Mouse (Mus musculus): ENCODE data around the gene Duxf3.
"Not testable (repeated sequence)": the region's sequence is repeated elsewhere in the genome, so short reads cannot be mapped to it uniquely, and the experiment has no call there.

Duxf3 gene

DNA sequence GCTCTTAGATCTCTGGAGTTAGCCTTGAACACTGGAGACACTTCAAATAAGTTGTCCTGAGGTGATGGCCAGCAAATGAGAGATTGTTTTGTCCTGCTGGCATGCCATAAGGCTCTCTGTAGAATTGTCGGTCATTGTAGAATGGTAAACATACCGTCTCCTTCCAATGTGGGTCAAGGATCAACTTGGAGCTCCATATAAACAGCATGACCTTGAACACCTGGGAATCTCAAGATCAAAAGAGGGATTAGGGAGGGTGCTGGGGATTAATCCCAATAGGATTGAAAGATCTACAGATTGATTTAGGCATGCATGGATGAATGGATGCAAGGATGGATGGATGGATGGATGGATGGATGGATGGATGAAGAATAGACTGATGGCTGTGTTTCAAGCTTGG, 10.9 kb downstream of the Duxf3 start:
- DNase-seq, result not testable (repeated sequence)

DNA sequence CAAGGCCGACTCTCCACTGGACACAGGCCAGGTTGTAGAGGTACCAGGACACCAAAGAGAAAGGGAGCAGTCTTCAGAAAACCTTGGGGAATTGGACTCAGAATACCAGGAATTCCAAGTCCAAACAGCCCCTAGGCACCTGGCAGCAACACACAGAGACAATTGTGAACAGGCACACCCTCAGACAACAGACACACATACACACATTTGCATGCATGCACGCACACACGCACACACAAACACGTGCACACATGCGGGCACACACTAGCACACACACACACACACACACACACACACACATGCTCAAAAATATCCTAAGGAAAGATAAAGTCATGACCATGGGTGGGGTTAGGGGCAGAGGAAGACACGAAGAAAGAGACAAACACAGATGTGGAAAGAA, 11.7 kb downstream of the Duxf3 start:
- DNase-seq, result peak in 1 of 2 experiments; percentile 72

GRCm38 (mm10) chr10:58217366-58217765, 15.1 kb downstream of the Duxf3 start:
- DNase-seq, result peak in 1 of 2 experiments; percentile 47

DNA sequence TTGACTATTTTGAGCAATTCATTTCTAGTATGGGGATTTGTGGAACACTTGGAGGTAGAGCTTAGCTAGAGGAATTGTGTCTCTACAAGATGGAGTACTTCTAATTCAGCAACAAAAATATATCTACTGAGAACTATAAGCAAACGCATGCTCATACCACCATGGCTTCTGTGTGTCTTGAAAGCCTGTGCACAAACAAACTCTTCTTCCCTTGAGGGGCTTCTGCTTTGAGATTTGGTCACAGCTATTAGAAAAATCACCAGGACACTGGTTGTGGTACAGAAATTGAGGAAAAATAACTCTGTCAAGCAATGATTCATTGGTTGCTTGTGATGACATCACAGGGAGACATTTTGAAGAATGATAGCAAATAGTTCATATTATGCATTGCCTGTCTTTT, 17.1 kb downstream of the Duxf3 start:
- no peak for DNase-seq

DNA sequence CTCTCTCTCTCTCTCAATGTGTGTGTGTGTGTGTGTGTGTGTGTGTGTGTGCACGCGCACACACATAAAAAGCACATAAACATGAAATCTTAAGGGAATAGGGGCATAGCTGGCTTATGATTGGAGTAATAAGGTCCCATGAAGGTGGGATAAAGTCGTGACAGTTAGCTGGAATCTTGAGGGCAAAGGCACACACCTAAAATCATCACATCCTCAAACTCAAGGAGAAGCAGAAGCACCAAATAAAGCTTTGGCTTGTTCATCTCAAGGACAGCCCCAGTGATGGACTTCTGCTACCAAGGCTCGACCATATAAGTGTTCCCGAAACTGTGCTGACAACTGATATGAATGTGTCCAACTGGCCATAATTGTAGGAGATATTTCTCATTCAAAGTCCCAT, 17.5 kb downstream of the Duxf3 start:
- DNase-seq, result no peak

GRCm38 (mm10) chr10:58214497-58214896, 18.0 kb downstream of the Duxf3 start:
- DNase-seq, result no peak

GRCm38 (mm10) chr10:58212230-58212629, 20.2 kb downstream of the Duxf3 start:
- peak in 1 of 2 experiments; percentile 48 for DNase-seq

- no peak for DNase-seq
Measured at GRCm38 (mm10) chr10:58211213-58211612, 21.3 kb downstream of the Duxf3 start.

DNA sequence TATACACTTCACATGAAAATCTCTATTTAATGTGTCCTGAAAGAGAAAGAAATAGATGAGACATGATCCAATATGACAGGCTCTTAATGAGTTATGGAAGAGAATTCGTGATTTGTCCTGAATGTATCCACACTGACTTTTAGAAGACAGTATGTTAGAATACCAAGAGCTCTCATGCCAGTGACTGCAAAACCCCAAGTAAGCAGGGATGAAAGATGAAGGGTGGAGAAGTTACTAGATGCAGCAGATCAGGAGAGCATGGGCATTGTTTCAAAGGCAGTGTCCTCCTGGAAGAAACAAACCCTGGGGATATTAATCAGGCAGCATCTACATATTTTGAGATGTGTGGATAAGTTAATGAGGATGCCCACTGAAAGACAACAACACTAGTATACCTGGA, 22.0 kb downstream of the Duxf3 start:
- no peak for DNase-seq

GRCm38 (mm10) chr10:58209710-58210467, 22.6 kb downstream of the Duxf3 start:
- peak in 1 of 2 experiments; percentile 50 for DNase-seq

DNA sequence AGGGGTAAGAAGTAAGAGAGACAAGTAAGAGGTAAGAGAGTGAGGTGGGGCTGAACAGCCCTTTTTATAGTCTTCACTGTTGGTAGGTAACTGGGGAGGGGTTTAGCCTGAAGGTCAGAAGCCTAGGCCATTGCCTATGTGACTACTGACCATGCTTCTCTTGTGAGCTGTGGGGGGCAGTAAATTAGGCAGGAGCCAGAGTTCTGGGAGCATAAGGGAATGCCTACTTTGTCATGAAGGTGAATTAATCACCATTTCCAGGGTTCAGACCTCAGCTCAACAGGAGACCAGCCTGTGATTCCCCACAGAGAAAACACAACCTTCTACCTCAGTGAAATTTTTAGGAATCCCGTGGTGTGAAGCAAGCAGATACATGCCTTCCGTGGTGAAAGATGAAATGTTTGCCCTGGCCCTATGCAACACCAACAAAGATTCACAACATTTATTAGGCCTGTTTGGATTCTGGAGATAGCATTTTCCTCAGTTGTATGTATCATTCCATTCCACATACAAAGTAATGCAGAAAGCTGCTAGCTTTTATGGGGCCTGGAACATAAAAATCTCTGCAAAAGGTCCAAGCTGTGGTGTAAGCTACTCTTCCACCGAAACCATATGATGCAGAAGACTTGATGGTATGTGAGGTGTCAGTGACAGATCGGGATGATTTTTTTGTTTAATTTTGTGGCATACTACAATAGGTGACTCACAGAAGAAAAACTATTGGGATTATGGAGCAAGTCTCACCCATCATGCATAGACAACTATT, 25.7 kb downstream of the Duxf3 start:
- DNase-seq, result no peak

DNA sequence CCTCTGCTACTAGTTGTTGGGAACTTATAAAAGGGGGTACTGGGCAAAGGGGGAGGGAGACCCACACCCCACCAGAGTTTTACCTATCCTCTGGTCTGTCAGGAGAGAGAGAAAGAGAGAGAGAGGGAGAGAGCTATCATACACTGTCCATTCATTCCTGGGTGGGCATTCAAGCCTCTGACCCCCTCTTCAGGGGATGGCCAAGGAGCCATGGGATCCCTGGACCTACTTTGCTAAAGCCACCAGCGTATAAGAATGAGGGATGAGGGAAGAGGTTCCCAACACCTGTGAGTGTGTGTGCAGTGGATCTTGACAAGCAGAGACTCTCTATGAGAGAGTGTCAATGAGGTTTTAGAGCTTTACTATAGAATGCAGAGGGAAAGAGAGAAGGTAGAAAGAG, 26.5 kb downstream of the Duxf3 start:
- no peak for DNase-seq

All from kidney, postnatal 25 days (tissue).